Mouse (Mus musculus) midbrain, embryonic 12.5 days (tissue): ENCODE measurements at regions not wholly inside any gene's neighbourhood (a gene's known extent, or its start where the extent isn't known, plus 50 kb on each side); places are given as distances from the start of the nearest gene placed in this dataset.
A peak's percentile ranks its signal among the peaks of the same experiment; 100 is the strongest.

Source experiments
- ATAC-seq: fragments of 200-750 bp; cut with Nextera tagmentation; 2 replicates; pipeline ENCODE4 v1.8.0; 2017; ENCODE audit warnings: low read depth, moderate TSS enrichment, moderate library complexity; ENCODE audit not compliant: low FRiP score
- H3K27ac ChIP-seq: fragments of 300-500 bp; sonication (generic); replicated peaks from 2 replicates; pipeline ENCODE4 v1.5.1; 2016; ENCODE audit warnings: mild to moderate bottlenecking
- H3K27me3 ChIP-seq: fragments of 300-500 bp; sonication (generic); 2 replicates; pipeline ENCODE4 v1.6.1; 2016; ENCODE audit warnings: mild to moderate bottlenecking
- H3K36me3 ChIP-seq: fragments of 300-500 bp; sonication (generic); 2 replicates; pipeline ENCODE4 v1.6.1; 2016
- H3K4me1 ChIP-seq: fragments of 300-500 bp; sonication (generic); 2 replicates; pipeline ENCODE4 v1.6.1; 2016
- H3K4me2 ChIP-seq: fragments of 300-500 bp; sonication (generic); replicated peaks from 2 replicates; pipeline ENCODE4 v1.6.1; 2016; ENCODE audit warnings: mild to moderate bottlenecking, moderate library complexity
- H3K4me3 ChIP-seq: fragments of 300-500 bp; sonication (generic); 2 replicates; pipeline ENCODE4 v1.5.1; 2016; ENCODE audit warnings: mild to moderate bottlenecking
- H3K9ac ChIP-seq: fragments of 300-500 bp; sonication (generic); replicated peaks from 2 replicates; pipeline ENCODE4 v1.6.1; 2016; ENCODE audit warnings: mild to moderate bottlenecking, moderate library complexity
- H3K9me3 ChIP-seq: fragments of 300-500 bp; sonication (generic); 2 replicates; pipeline ENCODE4 v1.6.1; 2016; ENCODE audit warnings: mild to moderate bottlenecking
- WGBS: fragments of 180-500 bp; shearing (Covaris S2); methylation state at CpG from one replicate; pipeline ENCODE4 v1.1.7; 2016; 5-methylcytosine and 5-hydroxymethylcytosine counted together

- Histone ChIP-seq H3K36me3 (no peaks in the 10 kb centered on the region), H3K27ac (no peak overlapping the region), H3K4me2 (no peak overlapping the region), H3K4me3 (no peak overlapping the region), H3K4me1 (peaks cover 13% of the 10 kb centered on the region), H3K27me3 (no peaks in the 10 kb centered on the region), H3K9ac (no peak overlapping the region), H3K9me3 (no peaks in the 10 kb centered on the region)
- WGBS = 83% methylated on average over 3 of the region's 3 CpGs
- no peak for ATAC-seq
Measured at GRCm38 (mm10) chr3:156299984-156300770, 261.4 kb upstream of the Negr1 start.

GRCm38 (mm10) chr3:156301302-156301701 lies 260.3 kb upstream of the Negr1 start:
- no peaks in the 10 kb centered on the region for H3K27me3 ChIP-seq
- 76% methylated on average over 1 of the region's 1 CpGs for WGBS
- H3K27ac ChIP-seq = no peak overlapping the region
- H3K9me3 ChIP-seq = no peaks in the 10 kb centered on the region
- no peaks in the 10 kb centered on the region for H3K36me3 ChIP-seq
- no peak overlapping the region for H3K4me2 ChIP-seq
- H3K9ac ChIP-seq = no peak overlapping the region
- peaks cover 15% of the 10 kb centered on the region for H3K4me1 ChIP-seq
- no peak for ATAC-seq
- no peak overlapping the region for H3K4me3 ChIP-seq

GRCm38 (mm10) chr3:156301745-156302144 lies 259.8 kb upstream of the Negr1 start:
- Histone ChIP-seq H3K36me3 (no peaks in the 10 kb centered on the region), H3K4me2 (no peak overlapping the region), H3K27me3 (no peaks in the 10 kb centered on the region), H3K4me1 (peaks cover 15% of the 10 kb centered on the region), H3K9ac (no peak overlapping the region), H3K27ac (no peak overlapping the region), H3K4me3 (no peak overlapping the region), H3K9me3 (no peaks in the 10 kb centered on the region)
- 81% methylated on average over 3 of the region's 3 CpGs for WGBS
- no peak for ATAC-seq

GRCm38 (mm10) chr3:156304174-156304573 lies 257.4 kb upstream of the Negr1 start:
- H3K4me1 ChIP-seq = peaks cover 15% of the 10 kb centered on the region
- no peak overlapping the region for H3K4me3 ChIP-seq
- 7% methylated on average over 4 of the region's 4 CpGs for WGBS

GRCm38 (mm10) chr3:156305064-156305463 lies 256.5 kb upstream of the Negr1 start:
- Histone ChIP-seq H3K9ac (no peak overlapping the region), H3K36me3 (no peaks in the 10 kb centered on the region), H3K4me2 (no peak overlapping the region), H3K4me1 (peaks cover 15% of the 10 kb centered on the region), H3K27me3 (no peaks in the 10 kb centered on the region), H3K27ac (0 out of 2 replicates have a peak overlapping the region, but pooled peaks have one; percentile 25), H3K4me3 (no peak overlapping the region), H3K9me3 (no peaks in the 10 kb centered on the region)
- ATAC-seq = 0 out of 2 replicates have a peak, but pooled peaks have one; percentile 16

More at GRCm38 (mm10) chr3:156304174-156304573, 257.4 kb upstream of the Negr1 start:
- Histone ChIP-seq H3K36me3 (no peaks in the 10 kb centered on the region), H3K27ac (no peak overlapping the region), H3K9ac (no peak overlapping the region), H3K4me2 (no peak overlapping the region), H3K27me3 (no peaks in the 10 kb centered on the region), H3K9me3 (no peaks in the 10 kb centered on the region)
- peak; percentile 79 for ATAC-seq

GRCm38 (mm10) chr3:156335033-156335793 lies 226.4 kb upstream of the Negr1 start:
- no peak overlapping the region for H3K9ac ChIP-seq
- H3K9me3 ChIP-seq = no peaks in the 10 kb centered on the region
- H3K4me1 ChIP-seq = no peaks in the 10 kb centered on the region
- H3K4me2 ChIP-seq = no peak overlapping the region
- ATAC-seq = no peak
- H3K27me3 ChIP-seq = no peaks in the 10 kb centered on the region
- H3K36me3 ChIP-seq = no peaks in the 10 kb centered on the region
- H3K27ac ChIP-seq = no peak overlapping the region
- WGBS = 74% methylated on average over 6 of the region's 6 CpGs
- no peak overlapping the region for H3K4me3 ChIP-seq

GRCm38 (mm10) chr3:156341484-156341883 lies 220.1 kb upstream of the Negr1 start:
- no peak overlapping the region for H3K9ac ChIP-seq
- H3K27me3 ChIP-seq = no peaks in the 10 kb centered on the region
- ATAC-seq = no peak
- H3K27ac ChIP-seq = no peak overlapping the region
- H3K36me3 ChIP-seq = no peaks in the 10 kb centered on the region
- no peaks in the 10 kb centered on the region for H3K4me1 ChIP-seq
- WGBS = 96% methylated on average over 1 of the region's 1 CpGs
- H3K4me2 ChIP-seq = no peak overlapping the region
- no peaks in the 10 kb centered on the region for H3K9me3 ChIP-seq
- no peak overlapping the region for H3K4me3 ChIP-seq

GRCm38 (mm10) chr3:156351727-156352126 lies 209.9 kb upstream of the Negr1 start:
- no peak for ATAC-seq
- WGBS = 57% methylated on average over 4 of the region's 4 CpGs
- H3K27me3 ChIP-seq = no peaks in the 10 kb centered on the region

GRCm38 (mm10) chr3:156353430-156353829 lies 208.2 kb upstream of the Negr1 start:
- no peaks in the 10 kb centered on the region for H3K9me3 ChIP-seq
- WGBS = 80% methylated on average over 3 of the region's 3 CpGs
- ATAC-seq = no peak

More at GRCm38 (mm10) chr3:156351727-156352126, 209.9 kb upstream of the Negr1 start:
- H3K9me3 ChIP-seq = no peaks in the 10 kb centered on the region
- H3K4me2 ChIP-seq = no peak overlapping the region
- H3K9ac ChIP-seq = no peak overlapping the region
- no peaks in the 10 kb centered on the region for H3K36me3 ChIP-seq
- no peak overlapping the region for H3K4me3 ChIP-seq
- H3K27ac ChIP-seq = no peak overlapping the region
- H3K4me1 ChIP-seq = no peaks in the 10 kb centered on the region

GRCm38 (mm10) chr3:156353841-156354473 lies 207.6 kb upstream of the Negr1 start:
- Histone ChIP-seq H3K9ac (no peak overlapping the region), H3K36me3 (no peaks in the 10 kb centered on the region), H3K4me3 (no peak overlapping the region), H3K4me2 (no peak overlapping the region), H3K27ac (no peak overlapping the region), H3K9me3 (no peaks in the 10 kb centered on the region), H3K4me1 (no peaks in the 10 kb centered on the region), H3K27me3 (no peaks in the 10 kb centered on the region)
- ATAC-seq = no peak
- WGBS = 75% methylated on average over 9 of the region's 9 CpGs

More at GRCm38 (mm10) chr3:156353430-156353829, 208.2 kb upstream of the Negr1 start:
- H3K4me1 ChIP-seq = no peaks in the 10 kb centered on the region
- H3K9ac ChIP-seq = no peak overlapping the region
- no peaks in the 10 kb centered on the region for H3K27me3 ChIP-seq
- no peak overlapping the region for H3K4me2 ChIP-seq
- H3K4me3 ChIP-seq = no peak overlapping the region
- no peaks in the 10 kb centered on the region for H3K36me3 ChIP-seq
- no peak overlapping the region for H3K27ac ChIP-seq

- no peaks in the 10 kb centered on the region for H3K9me3 ChIP-seq
- H3K27ac ChIP-seq = no peak overlapping the region
- no peaks in the 10 kb centered on the region for H3K36me3 ChIP-seq
- H3K4me1 ChIP-seq = no peaks in the 10 kb centered on the region
- no peak overlapping the region for H3K4me3 ChIP-seq
- 84% methylated on average over 3 of the region's 3 CpGs for WGBS
- ATAC-seq = no peak
- no peak overlapping the region for H3K9ac ChIP-seq
- no peak overlapping the region for H3K4me2 ChIP-seq
- H3K27me3 ChIP-seq = no peaks in the 10 kb centered on the region
Measured at GRCm38 (mm10) chr3:156368669-156369343, 192.8 kb upstream of the Negr1 start.
